Mouse (Mus musculus): ENCODE data around the gene Fam25c.

DNA sequence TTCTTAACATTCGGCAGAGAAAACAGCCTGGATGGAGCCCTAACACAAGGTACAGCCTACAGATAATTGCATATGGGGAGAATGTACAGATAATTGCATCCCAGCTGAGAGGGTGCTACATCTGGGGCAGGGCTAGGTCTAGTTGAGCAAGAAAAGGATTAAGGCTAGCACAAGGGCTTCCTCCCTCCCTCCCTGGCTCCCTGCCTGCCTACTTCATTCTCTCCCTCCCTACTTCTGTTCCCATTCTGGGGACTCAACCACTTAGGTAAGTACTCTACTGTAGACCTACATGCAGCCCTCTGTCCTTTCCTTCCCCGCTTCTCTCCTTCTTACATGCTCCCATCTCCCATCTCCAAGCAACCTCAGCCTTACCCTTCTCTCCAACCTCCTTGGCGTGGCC lies 1.9 kb downstream of the Fam25c start:
- TF ChIP-seq MAX (IDR thresholded peaks at IDR 0.05; ENCODE audit: low read length) (no peak), ZNF384 (IDR thresholded peaks at IDR 0.05; ENCODE audit: low read depth, low read length) (no peak), MYC (IDR thresholded peaks at IDR 0.05; ENCODE audit: low read depth, low read length) (no peak), CTCF (IDR thresholded peaks at IDR 0.05 in 2 of 3, conservative IDR thresholded peaks at IDR 0.05 in 1 of 3; ENCODE audit: control insufficient read depth in 1 of 3, insufficient read depth in 1 of 3, low read depth in 2 of 3, low read length in 3 of 3, poor library complexity in 1 of 3, severe bottlenecking in 1 of 3) (no peak), MAFK (IDR thresholded peaks at IDR 0.05; ENCODE audit: borderline replicate concordance, low read depth, low read length) (no peak), POLR2A (IDR thresholded peaks at IDR 0.05; ENCODE audit: control insufficient read depth in 1 of 2, insufficient read depth in 1 of 2, low read depth in 1 of 2, low read length in 2 of 2, poor library complexity in 1 of 2) (no peak), EP300 (IDR thresholded peaks at IDR 0.05; ENCODE audit: low read depth in 1 of 2, low read length in 2 of 2) (no peak), TBP (IDR thresholded peaks at IDR 0.05; ENCODE audit: low read depth, low read length) (no peak), ZKSCAN1 (IDR thresholded peaks at IDR 0.05; ENCODE audit: low read depth, low read length) (no peak), BHLHE40 (IDR thresholded peaks at IDR 0.05; ENCODE audit: borderline replicate concordance, low read depth, low read length) (no peak), USF1 (IDR thresholded peaks at IDR 0.05; ENCODE audit: low read depth, low read length) (no peak), ETS1 (IDR thresholded peaks at IDR 0.05; ENCODE audit: low read depth, low read length) (peak; percentile 49; the same call in 1 of the 2 replicates), JUND (IDR thresholded peaks at IDR 0.05; ENCODE audit: low read depth, low read length) (no peak)

All from MEL (cell line).